Mouse (Mus musculus): ENCODE results near the gene Mapk8ip1.

- TF ChIP-seq CTCF (IDR thresholded peaks at IDR 0.05; ENCODE audit: low read depth, low read length) (no peak), GATA1 (IDR thresholded peaks at IDR 0.05; ENCODE audit: borderline replicate concordance, low read length) (no peak), TAL1 (conservative IDR thresholded peaks at IDR 0.05; ENCODE audit: low read depth, low read length) (no peak), GATA2 (IDR thresholded peaks at IDR 0.05; ENCODE audit: borderline replicate concordance, low read depth, low read length) (no peak), POLR2AphosphoS5 (IDR thresholded peaks at IDR 0.05; ENCODE audit: insufficient replicate concordance, low read depth, low read length) (no peak)
Measured at GRCm38 (mm10) chr2:92361795-92362194, 39.3 kb downstream of the Mapk8ip1 start.
